ENCODE assay signal across 7 mouse cellular contexts in the genomic region with DNA sequence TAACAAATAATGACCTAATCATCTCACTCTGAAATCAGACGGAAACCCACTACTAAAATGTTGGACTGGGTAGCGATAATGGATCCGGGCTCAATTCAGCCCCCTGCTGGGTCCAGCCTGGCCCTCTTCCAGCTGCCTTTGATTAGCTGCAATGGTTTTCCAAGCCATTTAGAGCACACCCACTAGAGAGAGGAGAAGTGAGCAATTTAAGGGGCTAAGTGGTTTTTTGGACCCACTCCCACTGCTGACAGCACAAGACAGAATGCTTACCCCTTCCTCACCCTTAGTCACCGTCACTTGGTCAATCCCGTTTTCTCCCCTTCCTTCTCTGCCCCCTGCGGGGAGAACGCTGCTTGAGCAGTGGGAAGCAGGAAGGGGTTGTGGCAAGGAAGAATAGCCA. TPM values are rescaled to one million over a fixed set of nuclear protein-coding genes. Genes with fewer than 3 reads are reported as not detected.
A peak's percentile ranks its signal among the peaks of the same experiment; 100 is the strongest.
DNase-seq lines count a peak whose midpoint lies in the region; ATAC-seq lines count a peak whose summit lies in the region.

No protein-coding gene starts in this region.

- H3K36me3 ChIP-seq in hindbrain, embryonic 13.5 days, result no peaks in the 10 kb centered on the region
- no peaks in the 10 kb centered on the region for H3K36me3 ChIP-seq in neural tube, embryonic 15.5 days

- no peaks in the 10 kb centered on the region for H3K27me3 ChIP-seq in hindbrain, embryonic 13.5 days
- H3K27me3 ChIP-seq in neural tube, embryonic 15.5 days (replicated peaks), result no peaks in the 10 kb centered on the region

- peak; percentile 4; the same call in 1 of the 2 replicates for ATAC-seq in common myeloid progenitor, adult 5-6 weeks (replicated peaks; ENCODE audit: low read depth, poor library complexity, severe bottlenecking)
- peak; percentile 44 for ATAC-seq in hindbrain, embryonic 13.5 days (ENCODE audit: low FRiP score)
- ATAC-seq in neural tube, embryonic 15.5 days (ENCODE audit: low FRiP score), result peak; percentile 58
- no peak for ATAC-seq in frontal cortex, adult (ENCODE audit: low TSS enrichment)
- ATAC-seq in erythroid progenitor cell, adult 5-6 weeks (replicated peaks; ENCODE audit: low FRiP score, poor library complexity, severe bottlenecking), result no peak

- no peaks in the 10 kb centered on the region for H3K9me3 ChIP-seq in hindbrain, embryonic 13.5 days
- no peaks in the 10 kb centered on the region for H3K9me3 ChIP-seq in neural tube, embryonic 15.5 days (replicated peaks)

- 4% methylated on average over 7 of the region's 7 CpGs for WGBS in hindbrain, embryonic 13.5 days
- WGBS in neural tube, embryonic 15.5 days, result 4% methylated on average over 7 of the region's 7 CpGs

- peaks cover 40% of the 10 kb centered on the region for H3K4me1 ChIP-seq in hindbrain, embryonic 13.5 days (replicated peaks)
- H3K4me1 ChIP-seq in neural tube, embryonic 15.5 days, result peaks cover 36% of the 10 kb centered on the region

- H3K9ac ChIP-seq in hindbrain, embryonic 13.5 days, result peak overlapping the region; percentile 15; the same call in 1 of the 2 replicates
- no peak overlapping the region for H3K9ac ChIP-seq in neural tube, embryonic 15.5 days (replicated peaks)

- peak; percentile 87 for DNase-seq in left cerebral cortex, postnatal 4 days
- DNase-seq in left cerebral cortex, adult 9 months (ENCODE audit: low spot score in 2 of 2), result no peak

- H3K27ac ChIP-seq in hindbrain, embryonic 13.5 days, result peak overlapping the region; percentile 71
- peak overlapping the region; percentile 64 for H3K27ac ChIP-seq in neural tube, embryonic 15.5 days (replicated peaks)

- H3K4me2 ChIP-seq in hindbrain, embryonic 13.5 days, result peak overlapping the region; percentile 41
- H3K4me2 ChIP-seq in neural tube, embryonic 15.5 days, result peak overlapping the region; percentile 61

- 0 out of 2 replicates have a peak overlapping the region, but pooled peaks have one; percentile 4 for H3K4me3 ChIP-seq in hindbrain, embryonic 13.5 days
- peak overlapping the region; percentile 9; the same call in 1 of the 2 replicates for H3K4me3 ChIP-seq in neural tube, embryonic 15.5 days (replicated peaks)

- intact Hi-C loops in left cerebral cortex, postnatal 4 days (cut with DNase I), result loop anchor here (5.0 kb wide), 2 partner anchors 125 to 140 kb away; no protein-coding TSS in a partner anchor

RNA-seq across cellular contexts. Expression of a gene that starts 24.9 kb away (rescaled TPM):
- 100 to 1,000 TPM; 267 to 280 TPM for total RNA-seq in left cerebral cortex, postnatal 4 days (2021)
- total RNA-seq in common myeloid progenitor, adult 5-6 weeks (2017), result 32.9 and 42.4 TPM in 2 replicates
- polyA plus RNA-seq in hindbrain, embryonic 13.5 days (2015; fragmentation: Nextera tagmentation; extraction: Ambion mirVana), result 98.2 and 98.3 TPM in 2 replicates
- polyA plus RNA-seq in neural tube, embryonic 15.5 days (2015; fragmentation: Nextera tagmentation; extraction: Ambion mirVana), result 73.5 and 88.3 TPM in 2 replicates
- 4.0 and 10.9 TPM in 2 replicates for total RNA-seq in erythroid progenitor cell, adult 5-6 weeks (2015; ENCODE audit: low replicate concordance)
- total RNA-seq in erythroid progenitor cell, adult 5-6 weeks (2017; ENCODE audit: low replicate concordance), result 7.0 and 7.7 TPM in 2 replicates

RNA-seq across cellular contexts. Expression of a gene that starts 25.2 kb away (rescaled TPM):
- 1 to 10 TPM; 2.5 to 3.3 TPM for total RNA-seq in left cerebral cortex, postnatal 4 days (2021)
- total RNA-seq in common myeloid progenitor, adult 5-6 weeks (2017), result not detected in 2 replicates
- polyA plus RNA-seq in hindbrain, embryonic 13.5 days (2015; fragmentation: Nextera tagmentation; extraction: Ambion mirVana), result 0.32 and 0.60 TPM in 2 replicates
- polyA plus RNA-seq in neural tube, embryonic 15.5 days (2015; fragmentation: Nextera tagmentation; extraction: Ambion mirVana), result 1.7 and 1.9 TPM in 2 replicates
- total RNA-seq in erythroid progenitor cell, adult 5-6 weeks (2015; ENCODE audit: low replicate concordance), result not detected in 2 replicates
- total RNA-seq in erythroid progenitor cell, adult 5-6 weeks (2017; ENCODE audit: low replicate concordance), result not detected in 2 replicates

RNA-seq across cellular contexts. Expression of a gene that starts 32.5 kb away (rescaled TPM):
- under 1 TPM; 0.30 to 0.68 TPM for total RNA-seq in left cerebral cortex, postnatal 4 days (2021)
- total RNA-seq in common myeloid progenitor, adult 5-6 weeks (2017), result not detected in 2 replicates
- 0.32 and 0.47 TPM in 2 replicates for polyA plus RNA-seq in hindbrain, embryonic 13.5 days (2015; fragmentation: Nextera tagmentation; extraction: Ambion mirVana)
- polyA plus RNA-seq in neural tube, embryonic 15.5 days (2015; fragmentation: Nextera tagmentation; extraction: Ambion mirVana), result 5.5 and 7.7 TPM in 2 replicates
- total RNA-seq in erythroid progenitor cell, adult 5-6 weeks (2015; ENCODE audit: low replicate concordance), result not detected in 2 replicates
- 0.13 TPM in 1 of 2 replicates, not detected in the other for total RNA-seq in erythroid progenitor cell, adult 5-6 weeks (2017; ENCODE audit: low replicate concordance)

Comparison
In these comparisons a context has a peak if more than half of its experiments do, and no peak if none do; other contexts are left out.
1. ATAC-seq: peak in common myeloid progenitor, adult 5-6 weeks (single experiment), hindbrain, embryonic 13.5 days (single experiment) and neural tube, embryonic 15.5 days (single experiment); none in frontal cortex, adult (single experiment) and erythroid progenitor cell, adult 5-6 weeks (single experiment).